Mouse (Mus musculus) heart, embryonic 13.5 days (tissue): ENCODE results near the gene Mprip. TPM values are rescaled to one million over a fixed set of nuclear protein-coding genes. Genes with fewer than 3 reads are reported as not detected.

Source experiments
- ATAC-seq: fragments of 200-750 bp; cut with Nextera tagmentation; 2 replicates; pipeline ENCODE4 v1.8.0; 2017; ENCODE audit warnings: moderate TSS enrichment; ENCODE audit not compliant: insufficient number of reproducible peaks, low FRiP score, low TSS enrichment; ENCODE audit errors: extremely low read depth
- H3K27ac ChIP-seq: fragments of 300-500 bp; sonication (generic); replicated peaks from 2 replicates; pipeline ENCODE4 v1.5.1; 2015; ENCODE audit warnings: moderate library complexity, mild to moderate bottlenecking, inconsistent platforms
- H3K27me3 ChIP-seq: fragments of 300-500 bp; sonication (generic); replicated peaks from 2 replicates; pipeline ENCODE4 v1.6.1; 2015; ENCODE audit warnings: mild to moderate bottlenecking, inconsistent platforms
- H3K36me3 ChIP-seq: fragments of 300-500 bp; sonication (generic); 2 replicates; pipeline ENCODE4 v1.6.1; 2015; ENCODE audit warnings: mild to moderate bottlenecking, inconsistent platforms
- H3K4me1 ChIP-seq: fragments of 300-500 bp; sonication (generic); 2 replicates; pipeline ENCODE4 v1.6.1; 2015; ENCODE audit warnings: inconsistent platforms
- H3K4me2 ChIP-seq: fragments of 300-500 bp; sonication (generic); 2 replicates; pipeline ENCODE4 v1.6.1; 2015; ENCODE audit warnings: inconsistent platforms, mild to moderate bottlenecking, moderate library complexity
- H3K4me3 ChIP-seq: fragments of 300-500 bp; sonication (generic); 2 replicates; pipeline ENCODE4 v1.5.1; 2015; ENCODE audit warnings: moderate library complexity, mild to moderate bottlenecking, inconsistent platforms
- H3K9ac ChIP-seq: fragments of 300-500 bp; sonication (generic); 2 replicates; pipeline ENCODE4 v1.6.1; 2015; ENCODE audit warnings: inconsistent platforms, mild to moderate bottlenecking, moderate library complexity
- H3K9me3 ChIP-seq: fragments of 300-500 bp; sonication (generic); 2 replicates; pipeline ENCODE4 v1.6.1; 2016; ENCODE audit warnings: inconsistent platforms
- WGBS: fragments of 180-500 bp; shearing (Covaris S2); methylation state at CpG from one replicate; pipeline ENCODE4 v1.1.7; 2015; ENCODE audit warnings: mixed read lengths; 5-methylcytosine and 5-hydroxymethylcytosine counted together
- polyA plus RNA-seq: library from polyadenylated mRNA; unstranded; fragments of >200 nt; fragmentation: Nextera tagmentation; extraction: Ambion mirVana; gene quantifications from 2 replicates; pipeline ENCODE4 v1.2.1, GENCODE M21; 2015

Gene Mprip
- polyA plus RNA-seq, 1 experiment from 2014 or later: 25.0 TPM

DNA sequence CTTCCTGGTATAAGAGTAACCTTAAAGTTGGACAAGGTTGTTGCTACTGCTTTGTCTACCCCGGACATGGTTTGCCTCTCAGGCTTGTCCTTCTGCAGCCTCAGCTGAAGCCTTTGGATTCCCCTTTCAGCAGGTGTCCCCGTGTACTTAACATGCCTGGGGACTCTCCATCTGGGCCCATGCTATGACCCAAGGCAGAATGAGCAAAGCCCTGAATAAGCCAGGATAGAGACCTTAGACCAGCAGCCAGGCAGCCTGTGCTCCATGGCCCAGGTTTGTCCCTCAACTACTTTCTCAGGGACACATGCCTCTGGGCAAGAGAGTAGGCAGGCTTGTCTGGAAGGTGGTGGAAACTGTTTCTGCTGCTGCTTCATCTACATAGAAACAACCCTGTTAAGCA, 82.2 kb downstream of the Mprip start:
- Histone ChIP-seq H3K27ac (no peak overlapping the region), H3K27me3 (no peaks in the 10 kb centered on the region), H3K36me3 (peaks cover 90% of the 10 kb centered on the region), H3K4me2 (no peak overlapping the region), H3K9ac (no peak overlapping the region), H3K4me3 (no peak overlapping the region), H3K4me1 (no peaks in the 10 kb centered on the region), H3K9me3 (no peaks in the 10 kb centered on the region)
- no peak for ATAC-seq
- WGBS: 87% methylated on average over 2 of the region's 2 CpGs

DNA sequence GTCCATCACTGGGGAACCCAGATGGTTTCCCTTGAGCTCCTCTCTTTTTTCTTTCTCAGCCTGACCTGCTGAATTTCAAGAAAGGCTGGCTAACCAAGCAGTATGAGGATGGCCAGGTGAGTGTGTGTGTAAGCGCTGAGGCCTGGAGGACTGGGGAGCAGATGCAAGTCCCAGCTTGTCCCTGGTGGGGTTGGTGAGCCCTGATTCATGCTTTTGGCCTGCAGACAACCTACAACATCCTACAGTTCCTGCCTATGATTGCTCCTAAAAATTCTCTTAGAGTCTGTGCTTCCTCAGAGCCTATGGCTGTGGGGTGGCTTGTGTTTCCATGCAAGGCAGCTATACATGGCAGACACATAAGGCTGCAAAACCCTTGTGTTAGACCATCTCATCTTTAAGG, 82.6 kb downstream of the Mprip start:
- Histone ChIP-seq H3K36me3 (peaks cover 90% of the 10 kb centered on the region), H3K4me2 (no peak overlapping the region), H3K27ac (no peak overlapping the region), H3K4me3 (no peak overlapping the region), H3K4me1 (no peaks in the 10 kb centered on the region), H3K9me3 (no peaks in the 10 kb centered on the region), H3K9ac (no peak overlapping the region), H3K27me3 (no peaks in the 10 kb centered on the region)
- WGBS: 100% methylated on average over 1 of the region's 1 CpGs
- no peak for ATAC-seq

DNA sequence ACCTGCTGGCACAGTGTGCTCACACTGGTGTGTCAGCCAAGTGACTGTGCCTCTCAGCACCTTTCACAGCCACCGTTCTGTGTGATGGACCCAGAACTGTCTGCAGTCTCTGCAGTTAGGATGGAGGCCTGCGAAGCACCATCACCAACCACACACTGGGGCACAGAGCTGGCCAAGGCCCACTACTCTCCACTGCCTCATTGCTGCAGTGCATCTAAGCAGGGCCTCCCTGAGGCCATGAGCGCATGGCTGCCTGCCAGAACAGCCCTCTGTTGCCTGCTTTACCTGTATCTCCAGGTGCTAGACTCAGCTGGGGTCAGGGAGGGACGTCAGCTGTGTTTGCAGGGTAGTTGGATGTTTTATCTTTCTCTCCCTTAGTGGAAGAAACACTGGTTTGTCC, 83.3 kb downstream of the Mprip start:
- H3K4me3 ChIP-seq: no peak overlapping the region
- H3K9ac ChIP-seq: no peak overlapping the region
- no peaks in the 10 kb centered on the region for H3K27me3 ChIP-seq
- H3K4me2 ChIP-seq: no peak overlapping the region
- WGBS: 90% methylated on average over 4 of the region's 4 CpGs
- peaks cover 90% of the 10 kb centered on the region for H3K36me3 ChIP-seq
- H3K9me3 ChIP-seq: no peaks in the 10 kb centered on the region
- H3K4me1 ChIP-seq: no peaks in the 10 kb centered on the region
- no peak for ATAC-seq
- no peak overlapping the region for H3K27ac ChIP-seq

DNA sequence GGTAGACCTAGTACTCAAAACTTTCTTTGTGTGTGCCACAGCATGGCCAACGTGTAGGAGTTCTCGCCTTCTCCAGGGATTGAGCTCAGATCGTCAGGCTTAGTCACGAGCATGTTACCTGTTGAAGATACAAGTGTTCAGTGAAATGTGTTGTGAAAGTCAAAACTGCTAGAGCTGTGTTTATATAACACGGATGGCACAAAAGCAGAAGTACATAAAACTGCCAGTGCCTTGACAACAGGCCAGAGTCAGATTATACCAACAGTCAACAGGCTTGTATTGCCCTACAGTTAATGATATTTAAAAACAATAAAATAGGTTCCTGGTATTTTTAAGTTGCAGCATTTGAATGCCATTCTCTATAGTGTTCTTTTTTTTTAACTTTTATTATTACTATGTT, 84.7 kb downstream of the Mprip start:
- Histone ChIP-seq H3K4me3 (no peak overlapping the region), H3K27ac (no peak overlapping the region), H3K9ac (no peak overlapping the region), H3K27me3 (no peaks in the 10 kb centered on the region), H3K4me2 (no peak overlapping the region), H3K4me1 (no peaks in the 10 kb centered on the region), H3K36me3 (peaks cover 90% of the 10 kb centered on the region), H3K9me3 (no peaks in the 10 kb centered on the region)
- ATAC-seq: no peak
- 84% methylated on average over 5 of the region's 5 CpGs for WGBS

DNA sequence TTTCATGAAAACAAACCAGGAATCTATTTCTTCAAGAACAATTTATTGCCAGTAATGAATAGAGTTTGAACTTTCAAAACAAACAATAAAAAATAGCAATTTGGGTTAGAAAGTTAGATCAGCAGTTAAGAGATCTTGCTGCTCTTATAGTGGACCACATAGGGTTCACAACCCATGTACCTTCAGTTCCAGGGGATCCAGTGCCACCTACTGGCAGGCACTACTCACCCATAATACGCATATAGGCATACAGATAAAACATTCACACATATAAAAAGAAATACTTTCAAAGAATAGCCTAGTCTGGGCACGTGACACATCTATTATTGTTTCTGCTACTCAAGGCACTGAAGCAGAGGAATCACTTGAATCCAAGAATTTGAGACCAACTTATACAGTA, 85.5 kb downstream of the Mprip start:
- no peak overlapping the region for H3K4me2 ChIP-seq
- H3K36me3 ChIP-seq: peaks cover 90% of the 10 kb centered on the region
- ATAC-seq: no peak
- no peaks in the 10 kb centered on the region for H3K9me3 ChIP-seq
- 89% methylated on average over 2 of the region's 2 CpGs for WGBS
- H3K27ac ChIP-seq: no peak overlapping the region
- H3K27me3 ChIP-seq: no peaks in the 10 kb centered on the region
- H3K4me3 ChIP-seq: no peak overlapping the region
- H3K9ac ChIP-seq: no peak overlapping the region
- H3K4me1 ChIP-seq: no peaks in the 10 kb centered on the region

DNA sequence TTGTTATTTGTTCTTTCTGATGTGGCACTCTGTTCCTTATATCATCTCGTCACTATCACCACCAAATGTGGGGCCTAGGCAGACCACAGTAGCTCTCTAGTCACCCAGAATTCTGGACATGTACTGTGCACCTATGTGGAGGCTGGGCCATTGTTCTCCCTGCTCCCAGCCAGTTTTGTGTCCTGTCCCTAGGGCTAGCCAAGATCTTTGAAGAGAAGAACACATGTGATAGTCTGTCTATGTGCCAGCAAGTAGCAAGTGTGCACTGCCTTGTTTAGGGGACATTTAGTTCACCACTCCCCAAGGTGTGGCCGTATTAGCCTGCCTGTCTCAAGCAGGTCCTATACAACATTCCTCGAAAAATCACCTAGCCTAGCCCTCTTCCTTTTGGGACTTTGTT, 87.9 kb downstream of the Mprip start:
- ATAC-seq: no peak

DNA sequence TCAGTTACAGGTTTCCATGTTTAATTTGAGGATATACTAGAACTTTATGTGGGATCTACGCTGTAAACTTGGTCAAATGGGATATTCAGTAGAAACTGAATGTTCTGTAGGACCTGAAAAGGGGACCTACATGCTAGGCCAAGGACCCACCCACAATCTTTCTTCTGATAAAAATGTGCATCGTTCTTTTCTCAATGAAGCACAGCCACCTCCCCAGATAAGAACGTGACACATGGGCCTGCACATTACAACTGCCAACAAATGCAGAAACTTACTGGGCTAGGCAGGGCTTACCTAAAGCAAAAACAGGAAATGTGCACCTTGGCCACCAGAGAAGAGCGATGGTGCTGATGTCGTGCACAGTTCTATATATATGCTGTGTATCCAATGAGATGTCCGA, 93.4 kb downstream of the Mprip start:
- ATAC-seq: no peak
- H3K36me3 ChIP-seq: peaks cover 100% of the 10 kb centered on the region
- no peak overlapping the region for H3K27ac ChIP-seq
- peaks cover 20% of the 10 kb centered on the region for H3K4me1 ChIP-seq
- no peaks in the 10 kb centered on the region for H3K27me3 ChIP-seq
- no peak overlapping the region for H3K4me3 ChIP-seq
- no peak overlapping the region for H3K9ac ChIP-seq
- no peaks in the 10 kb centered on the region for H3K9me3 ChIP-seq
- 84% methylated on average over 6 of the region's 6 CpGs for WGBS
- H3K4me2 ChIP-seq: no peak overlapping the region

More for the DNA sequence above, 87.9 kb downstream of the Mprip start:
- WGBS: 81% methylated on average over 3 of the region's 3 CpGs
- Histone ChIP-seq H3K36me3 (peaks cover 90% of the 10 kb centered on the region), H3K9ac (no peak overlapping the region), H3K4me1 (no peaks in the 10 kb centered on the region), H3K27me3 (no peaks in the 10 kb centered on the region), H3K4me3 (no peak overlapping the region), H3K9me3 (no peaks in the 10 kb centered on the region), H3K4me2 (no peak overlapping the region), H3K27ac (no peak overlapping the region)

DNA sequence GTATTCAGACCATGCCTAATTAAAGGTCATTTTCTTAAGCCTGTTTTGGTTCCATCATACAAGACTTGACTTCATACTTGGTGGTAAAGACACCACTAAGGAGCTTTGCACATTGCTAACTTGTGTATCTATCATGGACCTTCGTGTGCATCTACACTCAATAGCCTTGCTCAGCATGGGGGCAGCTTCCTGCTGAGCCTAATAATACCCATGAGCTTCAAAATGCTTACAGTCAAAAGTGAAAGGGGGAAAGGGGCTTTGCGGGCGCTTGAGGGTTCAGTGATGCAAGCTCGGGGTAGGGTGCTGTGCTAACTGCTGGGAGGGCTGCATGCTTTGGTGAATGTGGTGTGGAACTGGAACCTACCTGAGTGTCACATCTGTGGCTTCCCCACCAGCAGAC, 95.2 kb downstream of the Mprip start:
- no peaks in the 10 kb centered on the region for H3K9me3 ChIP-seq
- peaks cover 28% of the 10 kb centered on the region for H3K4me1 ChIP-seq
- H3K9ac ChIP-seq: no peak overlapping the region
- H3K27me3 ChIP-seq: no peaks in the 10 kb centered on the region
- H3K4me2 ChIP-seq: no peak overlapping the region
- ATAC-seq: no peak
- H3K27ac ChIP-seq: no peak overlapping the region
- no peak overlapping the region for H3K4me3 ChIP-seq
- H3K36me3 ChIP-seq: peaks cover 100% of the 10 kb centered on the region
- 84% methylated on average over 4 of the region's 4 CpGs for WGBS

DNA sequence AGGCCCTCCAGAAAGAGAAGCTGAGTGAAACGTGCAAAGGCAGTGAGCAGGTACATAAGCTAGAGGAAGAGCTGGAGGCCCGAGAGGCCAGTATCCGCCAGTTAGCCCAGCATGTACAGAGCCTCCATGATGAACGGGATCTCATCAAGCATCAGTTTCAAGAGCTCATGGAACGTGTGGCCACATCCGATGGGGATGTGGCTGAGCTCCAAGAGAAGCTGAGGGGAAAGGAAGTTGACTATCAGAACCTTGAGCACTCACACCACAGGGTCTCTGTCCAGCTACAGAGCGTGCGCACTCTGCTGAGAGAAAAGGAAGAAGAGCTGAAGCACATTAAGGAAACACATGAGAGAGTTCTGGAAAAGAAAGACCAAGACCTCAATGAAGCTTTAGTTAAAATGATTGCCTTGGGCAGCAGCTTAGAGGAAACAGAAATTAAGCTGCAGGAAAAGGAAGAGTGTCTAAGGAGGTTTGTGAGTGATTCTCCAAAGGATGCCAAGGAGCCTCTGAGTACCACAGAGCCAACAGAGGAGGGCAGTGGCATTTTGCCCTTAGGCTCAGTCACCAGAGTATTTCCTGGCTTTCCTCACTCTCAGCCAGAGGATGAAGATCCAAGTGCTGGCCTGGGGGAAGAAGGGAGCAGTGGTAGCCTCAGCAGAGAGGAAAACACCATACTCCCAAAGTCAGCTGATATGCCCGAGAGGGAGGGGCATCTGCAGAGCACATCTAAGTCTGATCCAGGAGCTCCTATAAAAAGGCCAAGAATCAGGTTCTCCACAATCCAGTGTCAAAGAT, 97.3 kb downstream of the Mprip start:
- Histone ChIP-seq H3K27me3 (no peaks in the 10 kb centered on the region), H3K9me3 (no peaks in the 10 kb centered on the region), H3K4me2 (peak overlapping the region; percentile 30; the same call in 1 of the 2 replicates), H3K9ac (peak overlapping the region; percentile 34), H3K27ac (peak overlapping the region; percentile 84), H3K36me3 (peaks cover 99% of the 10 kb centered on the region), H3K4me1 (peaks cover 28% of the 10 kb centered on the region), H3K4me3 (no peak overlapping the region)
- ATAC-seq: no peak
- WGBS: 75% methylated on average over 9 of the region's 9 CpGs

DNA sequence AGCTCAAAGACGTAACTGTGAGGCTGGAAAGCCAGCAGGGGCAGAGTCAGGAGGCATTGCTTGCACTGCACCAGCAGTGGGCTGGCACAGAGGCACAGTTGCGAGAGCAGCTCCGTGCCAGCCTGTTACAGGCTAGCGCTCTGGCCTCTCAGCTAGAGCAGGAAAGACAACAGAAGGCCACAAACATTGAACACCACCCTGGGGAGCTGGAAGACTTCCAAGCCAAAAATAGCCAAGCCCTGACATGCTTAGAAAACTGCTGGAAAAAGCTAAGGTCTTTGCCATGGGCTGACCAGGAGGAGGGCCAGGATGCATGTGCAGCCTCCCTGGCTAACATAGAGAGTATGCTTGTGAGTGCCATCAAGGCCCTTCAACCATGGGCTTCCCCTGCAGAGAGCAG, 98.1 kb downstream of the Mprip start:
- Histone ChIP-seq H3K27ac (peak overlapping the region; percentile 84), H3K36me3 (peaks cover 99% of the 10 kb centered on the region), H3K4me3 (no peak overlapping the region), H3K27me3 (no peaks in the 10 kb centered on the region), H3K9ac (peak overlapping the region; percentile 34), H3K4me1 (peaks cover 28% of the 10 kb centered on the region), H3K9me3 (no peaks in the 10 kb centered on the region), H3K4me2 (peak overlapping the region; percentile 30)
- 35% methylated on average over 4 of the region's 4 CpGs for WGBS
- peak; percentile 34; the same call in 1 of the 2 replicates for ATAC-seq

DNA sequence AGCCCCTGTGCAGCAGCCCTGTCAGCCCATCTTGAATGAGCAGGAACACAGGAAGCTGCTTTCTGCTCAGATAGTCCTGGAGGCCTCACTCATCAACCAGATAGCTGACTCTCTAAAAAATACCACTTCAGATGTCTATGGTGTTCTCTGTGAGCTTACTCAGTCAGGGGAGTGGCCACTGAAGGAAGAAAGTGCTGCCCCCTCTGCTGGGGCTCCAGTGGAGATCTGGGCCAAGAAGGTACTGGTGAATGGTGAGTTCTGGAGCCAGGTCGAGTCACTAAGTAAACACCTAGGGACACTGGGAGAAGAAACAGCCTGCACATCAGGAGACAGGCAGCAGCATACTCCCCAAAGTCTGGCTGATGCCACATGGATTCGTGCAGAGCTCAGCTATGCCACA, 98.5 kb downstream of the Mprip start:
- H3K4me1 ChIP-seq: peaks cover 28% of the 10 kb centered on the region
- H3K4me3 ChIP-seq: no peak overlapping the region
- H3K27ac ChIP-seq: peak overlapping the region; percentile 84
- ATAC-seq: no peak
- no peaks in the 10 kb centered on the region for H3K9me3 ChIP-seq
- WGBS: 78% methylated on average over 2 of the region's 2 CpGs
- H3K27me3 ChIP-seq: no peaks in the 10 kb centered on the region
- H3K36me3 ChIP-seq: peaks cover 99% of the 10 kb centered on the region
- H3K9ac ChIP-seq: peak overlapping the region; percentile 34
- H3K4me2 ChIP-seq: peak overlapping the region; percentile 30

DNA sequence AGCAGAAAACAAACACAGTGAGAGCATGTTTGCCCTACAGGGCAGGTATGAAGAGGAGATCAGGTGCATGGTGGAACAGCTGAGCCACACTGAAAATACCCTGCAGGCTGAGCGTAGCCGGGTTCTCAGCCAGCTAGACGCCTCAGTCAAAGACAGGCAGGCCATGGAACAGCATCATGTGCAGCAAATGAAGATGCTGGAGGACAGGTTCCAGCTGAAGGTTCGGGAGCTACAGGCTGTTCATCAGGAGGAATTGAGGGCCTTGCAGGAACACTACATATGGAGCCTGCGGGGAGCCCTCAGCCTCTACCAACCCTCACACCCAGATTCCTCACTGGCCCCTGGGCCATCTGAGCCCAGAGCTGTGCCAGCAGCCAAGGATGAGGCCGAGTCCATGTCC, 99.7 kb downstream of the Mprip start:
- Histone ChIP-seq H3K4me3 (no peak overlapping the region), H3K27me3 (no peaks in the 10 kb centered on the region), H3K36me3 (peaks cover 99% of the 10 kb centered on the region), H3K4me2 (no peak overlapping the region), H3K4me1 (peaks cover 28% of the 10 kb centered on the region), H3K9ac (no peak overlapping the region), H3K9me3 (no peaks in the 10 kb centered on the region), H3K27ac (no peak overlapping the region)
- 93% methylated on average over 6 of the region's 6 CpGs for WGBS
- no peak for ATAC-seq
